Mouse (Mus musculus) lung, postnatal 0 days (tissue): ENCODE results near the gene Polr3h.

Experiments
- CTCF ChIP-seq: IDR thresholded peaks from 2 replicates; pipeline ENCODE4 v1.5.1; 2016; ENCODE audit warnings: antibody characterized with exemption, mild to moderate bottlenecking
- EP300 ChIP-seq: IDR thresholded peaks from 2 replicates; pipeline ENCODE4 v1.6.1; 2016; ENCODE audit warnings: antibody characterized with exemption, mild to moderate bottlenecking, control low read depth

DNA sequence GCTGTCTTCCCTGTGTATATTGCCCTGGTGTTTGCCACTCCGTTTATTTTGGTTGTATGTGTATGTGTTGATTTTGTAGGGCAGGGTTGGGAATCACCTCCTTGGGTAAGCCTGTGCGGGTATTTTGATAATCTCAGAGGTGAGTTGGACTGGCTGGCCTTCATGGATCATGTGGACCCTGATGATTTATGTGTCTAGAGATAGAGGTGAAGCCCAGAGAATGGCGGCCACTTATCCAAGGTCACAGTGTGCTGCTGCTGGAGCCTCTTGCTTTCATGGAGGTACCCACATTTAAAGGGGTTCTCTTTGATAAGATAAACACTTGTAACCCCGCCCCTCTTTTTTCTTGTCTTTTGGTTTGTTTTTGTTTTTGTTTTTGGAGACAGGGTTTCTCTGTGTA lies 13.7 kb upstream of the Polr3h start:
- TF ChIP-seq CTCF (no peak), EP300 (no peak)
